Mouse (Mus musculus) ZHBTc4 (cell line): ENCODE results near the gene Cldn34b4.

ENCODE experiments used
- DNase-seq: peaks from one replicate; pipeline ENCODE4 v3.0.0-alpha.2; 2011; ENCODE audit warnings: low read depth, low spot score

Cldn34b4 gene

DNA sequence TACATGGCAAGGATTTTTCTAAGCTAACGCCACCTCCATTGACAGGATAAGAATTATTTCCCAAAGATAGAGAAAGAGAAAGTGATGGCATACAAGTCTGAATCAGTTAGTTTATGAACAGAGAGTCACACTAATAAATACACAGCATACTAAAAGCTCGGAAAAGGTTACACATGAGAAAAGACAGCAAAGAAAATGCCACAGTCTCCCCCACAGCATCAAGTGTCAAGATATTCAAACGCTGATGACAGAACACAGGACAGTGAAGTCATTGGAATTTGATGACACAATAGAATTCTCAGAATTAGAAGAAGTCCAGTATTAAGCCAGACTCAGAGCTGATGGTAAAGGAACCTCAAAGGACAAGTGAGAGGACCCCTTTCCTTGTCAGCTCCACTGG, at the start of gene Cldn34b4:
Cldn34b4 (plus strand) TSS at position 301 of the 400 bp plus-strand sequence.
- no peak for DNase-seq
